Mouse (Mus musculus) MEL (cell line): ENCODE results near the gene Dlg1.
A peak's percentile ranks its signal among the peaks of the same experiment; 100 is the strongest.

Experiments used
- CTCF ChIP-seq, 3 experiments: IDR thresholded peaks in 2 of 3; conservative IDR thresholded peaks in 1 of 3; 2 replicates each; pipeline ENCODE4 v1.5.1; 2011 to 2012; ENCODE audit warnings: low read length in 3 of 3, low read depth in 2 of 3, mild to moderate bottlenecking in 2 of 3, improper control_type of control experiment in 1 of 3, inconsistent platforms in 1 of 3, mixed read lengths in 1 of 3, moderate library complexity in 1 of 3; ENCODE audit not compliant: control insufficient read depth in 1 of 3, insufficient read depth in 1 of 3, poor library complexity in 1 of 3, severe bottlenecking in 1 of 3
- EP300 ChIP-seq, 2 experiments: IDR thresholded peaks; 2 replicates each; pipeline ENCODE4 v1.6.1; 2011; ENCODE audit warnings: improper control_type of control experiment in 2 of 2, low read length in 2 of 2, low read depth in 1 of 2, mild to moderate bottlenecking in 1 of 2
- NRF1 ChIP-seq: IDR thresholded peaks from 2 replicates; pipeline ENCODE4 v1.6.1; 2014; ENCODE audit warnings: low read depth, mild to moderate bottlenecking, inconsistent platforms, low read length, improper control_type of control experiment, moderate library complexity; ENCODE audit not compliant: poor library complexity, insufficient read depth, severe bottlenecking
- POLR2A ChIP-seq, 2 experiments: IDR thresholded peaks; 2 replicates each; pipeline ENCODE4 v1.6.1; 2011 to 2012; ENCODE audit warnings: low read length in 2 of 2, mild to moderate bottlenecking in 2 of 2, control low read depth in 1 of 2, improper control_type of control experiment in 1 of 2, low read depth in 1 of 2, moderate library complexity in 1 of 2; ENCODE audit not compliant: control insufficient read depth in 1 of 2, insufficient read depth in 1 of 2, poor library complexity in 1 of 2
- TBP ChIP-seq: IDR thresholded peaks from 2 replicates; pipeline ENCODE4 v1.8.0; 2011; ENCODE audit warnings: low read depth, low read length, improper control_type of control experiment
- TCF12 ChIP-seq: IDR thresholded peaks from 2 replicates; pipeline ENCODE4 v1.6.1; 2014; ENCODE audit warnings: low read depth, mild to moderate bottlenecking, inconsistent platforms, low read length, improper control_type of control experiment, moderate library complexity

GRCm38 (mm10) chr16:31878573-31879257 lies 215.5 kb downstream of the Dlg1 start, which contains the start of gene Meltf:
- TF ChIP-seq CTCF (IDR thresholded peaks at IDR 0.05 in 2 of 3, conservative IDR thresholded peaks at IDR 0.05 in 1 of 3; ENCODE audit: control insufficient read depth in 1 of 3, insufficient read depth in 1 of 3, low read depth in 2 of 3, low read length in 3 of 3, poor library complexity in 1 of 3, severe bottlenecking in 1 of 3) (peak; percentile 73 to 91 (median 78)), EP300 (IDR thresholded peaks at IDR 0.05; ENCODE audit: low read depth in 1 of 2, low read length in 2 of 2) (no peak), TCF12 (no peak), TBP (no peak), POLR2A (IDR thresholded peaks at IDR 0.05; ENCODE audit: control insufficient read depth in 1 of 2, insufficient read depth in 1 of 2, low read depth in 1 of 2, low read length in 2 of 2, poor library complexity in 1 of 2) (no peak), NRF1 (no peak)
